Mouse (Mus musculus): ENCODE measurements around the gene Zfp280b.

DNA sequence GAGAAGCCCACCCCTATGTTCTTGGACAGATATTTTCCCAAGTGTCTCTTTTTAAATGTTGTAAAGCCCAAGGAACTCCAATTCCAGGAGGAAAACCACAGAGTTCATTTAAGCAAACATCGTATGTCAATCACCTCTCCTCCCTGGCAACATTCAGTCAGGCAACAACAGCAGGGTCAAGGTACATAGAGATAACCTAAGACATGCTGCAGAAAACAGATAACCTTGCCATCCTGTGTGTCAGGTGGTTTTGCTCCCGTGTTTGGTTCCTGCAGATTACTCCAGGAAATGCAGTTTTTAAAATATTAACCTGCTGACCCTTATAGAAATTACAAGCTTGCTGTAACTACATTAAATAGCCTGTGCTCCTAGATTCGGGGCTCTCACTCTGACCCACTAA is 10.7 kb upstream of the Zfp280b start:
- no peak for TF ChIP-seq CTCF (IDR thresholded peaks at IDR 0.05; ENCODE audit: insufficient read depth, low read length)
- TF ChIP-seq POLR2A (IDR thresholded peaks at IDR 0.05; ENCODE audit: borderline replicate concordance, extremely low read depth, low read depth, low read length) = no peak
